In the genomic region with DNA sequence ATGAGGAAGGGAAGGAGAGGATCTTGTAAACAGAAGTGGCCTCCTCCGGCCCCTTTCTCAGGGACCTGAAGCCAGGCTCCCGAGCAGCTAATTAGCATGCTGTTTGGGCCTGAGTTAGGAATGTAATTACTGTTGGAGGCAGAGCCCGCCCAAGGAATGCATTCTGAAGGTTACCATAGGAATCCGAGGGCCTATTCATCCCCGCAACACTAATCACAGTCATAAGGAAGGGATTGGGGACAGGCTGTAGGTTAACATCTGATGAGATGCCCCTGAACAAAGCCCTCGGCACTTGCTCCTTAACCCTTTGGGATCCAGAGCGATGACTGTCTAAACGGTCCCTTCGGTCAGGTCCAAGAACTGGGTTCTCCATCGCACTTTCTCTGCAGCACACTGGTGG, we compare ENCODE assay signal across 9 mouse cellular contexts. TPM values are rescaled to one million over a fixed set of nuclear protein-coding genes. Genes with fewer than 3 reads are reported as not detected.
DNase-seq lines count a peak whose midpoint lies in the region.
"Had no signal": no experiment of that assay in that cellular context is flagged by ENCODE, and none has a peak within 500 bp of the region (broad histone marks: within the 10 kb centered on the region; RNA-seq: fewer than 3 reads in every experiment).

No protein-coding gene starts in this region.

- peak; percentile 50 to 61 for DNase-seq in right cerebral cortex, postnatal 10 days (ENCODE audit: low spot score in 2 of 2)
- no peak for DNase-seq in right cerebral cortex, adult 2 months (ENCODE audit: low spot score in 2 of 2)
- DNase-seq in forelimb bud, embryonic 11.5 days (ENCODE audit: low read depth, low spot score): peak; percentile 71
- DNase-seq in mesoderm, embryonic 11.5 days (ENCODE audit: low read depth, low spot score): peak; percentile 78
- no peak for DNase-seq in adrenal gland, adult 2 months
- DNase-seq in natural killer cell, adult 2 months (ENCODE audit: low spot score in 2 of 2): no peak
- DNase-seq in urinary bladder, adult 2 months (ENCODE audit: low spot score): no peak
- DNase-seq in heart, adult 8-10 months (ENCODE audit: low spot score): no peak
- DNase-seq: liver had no signal

RNA-seq across cellular contexts. Expression of gene Prdm16, which starts 36.7 kb away (rescaled TPM):
- 10 to 100 TPM in 1 of 2 experiments, 1 to 10 TPM in 1; 5.4 to 10.6 TPM for total RNA-seq in adrenal gland, adult 2 months (2021)
- polyA plus RNA-seq in adrenal gland, adult 2 months (2012; rRNA removed): 5.6 and 7.2 TPM in 2 replicates
- polyA plus RNA-seq in urinary bladder, adult 2 months (2012; rRNA removed): 6.2 and 6.4 TPM in 2 replicates
- 10 to 100 TPM; 12.6 to 15.7 (median 14.3) TPM for total RNA-seq in heart, adult 8-10 months (2022)

Comparison
In these comparisons a context has a peak if more than half of its experiments do, and no peak if none do; other contexts are left out.
1. DNase-seq: peak in right cerebral cortex, postnatal 10 days (2 of 2), forelimb bud, embryonic 11.5 days (single experiment) and mesoderm, embryonic 11.5 days (single experiment); none in right cerebral cortex, adult 2 months (0 of 2), adrenal gland, adult 2 months (single experiment), natural killer cell, adult 2 months (0 of 2), urinary bladder, adult 2 months (single experiment) and heart, adult 8-10 months (single experiment).